Mouse (Mus musculus): ENCODE measurements around the gene Grin2a. TPM values are rescaled to one million over a fixed set of nuclear protein-coding genes. Genes with fewer than 3 reads are reported as not detected.

Grin2a gene
- 0.02 and 0.04 TPM in 2 replicates for polyA plus RNA-seq (2016; fragmentation: Nextera tagmentation; extraction: Ambion mirVana)

- H3K9ac ChIP-seq: no peak within 1 kb of the TSS
- no peak within 1 kb of the TSS for H3K27ac ChIP-seq
- H3K9me3 ChIP-seq (replicated peaks): no peaks in the 10 kb centered on the region
- no peaks in the 10 kb centered on the region for H3K4me1 ChIP-seq
- no peaks in the 10 kb centered on the region for H3K36me3 ChIP-seq
- 4% methylated on average over 66 of the region's 69 CpGs for WGBS (ENCODE audit: insufficient replicate concordance)
- ATAC-seq: no peak
- H3K4me2 ChIP-seq: peak within 1 kb of the TSS; percentile 54
- H3K4me3 ChIP-seq: peak within 1 kb of the TSS; percentile 26
- peaks cover 66% of the 10 kb centered on the region for H3K27me3 ChIP-seq (replicated peaks)
Observed at GRCm38 (mm10) chr16:9994951-9995813, at the start of gene Grin2a. Gene Grin2a, minus strand, starts transcription at chr16:9995560.

- no peaks in the 10 kb centered on the region for H3K27me3 ChIP-seq (replicated peaks)
- 52% methylated on average over 7 of the region's 7 CpGs for WGBS (ENCODE audit: insufficient replicate concordance)
- H3K27ac ChIP-seq: no peak overlapping the region
- H3K36me3 ChIP-seq: no peaks in the 10 kb centered on the region
- no peak overlapping the region for H3K9ac ChIP-seq
- H3K4me3 ChIP-seq: no peak overlapping the region
- ATAC-seq: no peak
- no peak overlapping the region for H3K4me2 ChIP-seq
- H3K4me1 ChIP-seq: no peaks in the 10 kb centered on the region
- H3K9me3 ChIP-seq (replicated peaks): no peaks in the 10 kb centered on the region
Observed at GRCm38 (mm10) chr16:10035582-10036215, 40.3 kb upstream of the Grin2a start.

DNA sequence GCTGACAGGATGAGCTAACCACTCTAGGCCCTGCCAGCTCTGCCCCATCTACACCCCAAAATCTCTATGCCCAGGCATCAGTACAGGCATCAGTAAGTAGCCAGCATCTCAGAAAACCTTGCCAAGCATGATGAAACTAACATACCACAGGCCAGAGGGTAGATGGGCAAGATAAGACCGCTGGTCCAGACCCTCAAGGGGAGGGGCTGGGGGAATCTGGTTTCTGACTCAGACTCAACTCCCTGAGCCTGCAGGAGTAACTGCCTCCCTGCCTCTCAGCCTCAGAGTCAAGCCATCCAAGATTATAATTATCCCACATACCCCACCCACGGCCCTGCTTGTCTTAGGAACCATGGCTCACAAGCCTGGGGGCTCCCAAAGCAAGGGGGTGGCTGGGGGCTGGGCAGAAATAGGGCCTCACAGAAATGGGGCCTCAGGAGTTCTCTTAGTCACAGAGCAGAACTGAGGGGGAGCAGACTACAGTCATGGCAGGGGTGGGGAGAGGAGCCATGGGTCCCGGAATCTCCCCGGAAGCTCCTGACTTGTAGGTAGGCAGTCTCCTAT, 38.1 kb upstream of the Grin2a start:
- no peak for ATAC-seq
- Histone ChIP-seq H3K4me1 (no peaks in the 10 kb centered on the region), H3K9me3 (replicated peaks) (no peaks in the 10 kb centered on the region), H3K4me3 (no peak overlapping the region), H3K9ac (no peak overlapping the region), H3K27me3 (replicated peaks) (no peaks in the 10 kb centered on the region), H3K27ac (no peak overlapping the region), H3K36me3 (no peaks in the 10 kb centered on the region), H3K4me2 (no peak overlapping the region)
- 70% methylated on average over 4 of the region's 4 CpGs for WGBS (ENCODE audit: insufficient replicate concordance)

DNA sequence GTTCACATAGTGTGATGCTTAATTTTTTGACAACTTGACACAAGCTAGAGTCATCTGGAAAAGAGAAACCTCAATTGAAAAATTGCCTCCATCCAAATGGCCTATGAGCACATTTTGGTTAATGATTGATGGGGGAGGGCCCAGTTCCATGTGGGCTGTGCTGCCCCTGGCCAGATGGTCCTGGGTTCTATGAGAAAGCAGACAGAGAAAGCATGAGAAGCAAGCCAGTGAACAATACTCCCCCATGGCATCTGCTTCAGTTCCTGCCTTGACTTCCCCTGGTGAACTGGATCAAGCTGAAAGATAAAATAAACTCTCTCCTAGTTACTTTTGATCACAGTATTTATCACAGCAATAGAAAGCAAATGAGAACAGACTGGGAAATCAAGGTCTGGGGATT, 36.5 kb upstream of the Grin2a start:
- Histone ChIP-seq H3K36me3 (no peaks in the 10 kb centered on the region), H3K4me2 (no peak overlapping the region), H3K27ac (no peak overlapping the region), H3K9ac (no peak overlapping the region), H3K27me3 (replicated peaks) (no peaks in the 10 kb centered on the region), H3K9me3 (replicated peaks) (no peaks in the 10 kb centered on the region), H3K4me3 (no peak overlapping the region), H3K4me1 (no peaks in the 10 kb centered on the region)
- ATAC-seq: no peak

GRCm38 (mm10) chr16:10026741-10027140, 31.4 kb upstream of the Grin2a start:
- H3K9ac ChIP-seq: no peak overlapping the region
- ATAC-seq: no peak
- H3K27me3 ChIP-seq (replicated peaks): no peaks in the 10 kb centered on the region
- no peaks in the 10 kb centered on the region for H3K4me1 ChIP-seq
- no peaks in the 10 kb centered on the region for H3K9me3 ChIP-seq (replicated peaks)
- H3K27ac ChIP-seq: no peak overlapping the region
- no peaks in the 10 kb centered on the region for H3K36me3 ChIP-seq
- H3K4me2 ChIP-seq: no peak overlapping the region
- no peak overlapping the region for H3K4me3 ChIP-seq
- WGBS (ENCODE audit: insufficient replicate concordance): 55% methylated on average over 6 of the region's 6 CpGs

GRCm38 (mm10) chr16:10009743-10010142, 14.4 kb upstream of the Grin2a start:
- Histone ChIP-seq H3K4me3 (no peak overlapping the region), H3K9me3 (replicated peaks) (no peaks in the 10 kb centered on the region), H3K27me3 (replicated peaks) (no peaks in the 10 kb centered on the region), H3K4me2 (no peak overlapping the region), H3K9ac (no peak overlapping the region), H3K36me3 (no peaks in the 10 kb centered on the region), H3K27ac (no peak overlapping the region), H3K4me1 (no peaks in the 10 kb centered on the region)
- no peak for ATAC-seq
- 27% methylated on average over 1 of the region's 1 CpGs for WGBS (ENCODE audit: insufficient replicate concordance)

GRCm38 (mm10) chr16:10005606-10006005, 10.2 kb upstream of the Grin2a start:
- WGBS (ENCODE audit: insufficient replicate concordance): 55% methylated on average over 5 of the region's 5 CpGs

DNA sequence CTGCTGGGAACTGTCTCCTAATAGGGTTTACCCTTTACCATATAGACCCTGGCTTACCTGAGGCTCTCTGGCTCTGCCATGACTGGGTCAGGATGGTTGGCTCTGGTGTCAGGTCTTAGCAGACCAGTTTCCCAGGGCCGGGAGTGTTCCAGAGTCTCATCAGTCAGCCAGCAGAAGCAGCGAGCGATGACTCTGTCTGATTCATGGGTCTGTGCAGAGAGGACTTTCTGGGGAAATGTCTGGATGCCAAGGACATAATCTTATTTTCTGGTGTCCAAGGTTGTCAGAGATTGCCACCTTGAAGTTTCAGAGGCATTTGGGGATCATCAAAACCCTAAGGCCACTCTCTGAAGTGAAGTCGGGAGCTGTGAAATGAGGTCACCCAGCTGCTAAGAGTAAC, 8.7 kb upstream of the Grin2a start:
- WGBS (ENCODE audit: insufficient replicate concordance): 73% methylated on average over 4 of the region's 4 CpGs
- Histone ChIP-seq H3K4me3 (no peak overlapping the region), H3K27me3 (replicated peaks) (no peaks in the 10 kb centered on the region), H3K9ac (no peak overlapping the region), H3K36me3 (no peaks in the 10 kb centered on the region), H3K27ac (no peak overlapping the region), H3K9me3 (replicated peaks) (no peaks in the 10 kb centered on the region), H3K4me2 (no peak overlapping the region), H3K4me1 (no peaks in the 10 kb centered on the region)
- ATAC-seq: no peak

More at GRCm38 (mm10) chr16:10005606-10006005, 10.2 kb upstream of the Grin2a start:
- H3K27me3 ChIP-seq (replicated peaks): no peaks in the 10 kb centered on the region
- H3K27ac ChIP-seq: no peak overlapping the region
- no peaks in the 10 kb centered on the region for H3K36me3 ChIP-seq
- H3K4me3 ChIP-seq: no peak overlapping the region
- no peak for ATAC-seq
- H3K4me2 ChIP-seq: no peak overlapping the region
- H3K9ac ChIP-seq: no peak overlapping the region
- H3K9me3 ChIP-seq (replicated peaks): no peaks in the 10 kb centered on the region
- H3K4me1 ChIP-seq: no peaks in the 10 kb centered on the region

DNA sequence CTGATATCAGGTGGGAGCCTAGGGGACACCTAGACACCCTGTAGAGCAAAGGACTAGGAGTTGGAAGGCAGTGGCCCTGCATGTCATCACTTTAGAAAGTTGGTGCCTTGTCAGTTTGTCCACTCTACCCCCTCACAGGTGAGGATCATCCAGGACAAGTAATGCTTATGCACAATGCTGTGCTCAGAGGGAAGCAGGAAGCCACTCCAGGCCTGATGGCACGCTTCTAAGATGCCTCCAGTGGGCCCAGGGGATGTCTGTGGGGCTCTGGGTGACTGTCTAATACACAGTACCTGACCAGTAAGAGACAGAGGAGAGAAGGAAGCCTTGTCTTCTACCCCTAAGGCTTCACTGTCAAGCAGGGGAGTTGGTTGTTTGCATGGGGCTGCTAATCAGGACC, 7.6 kb upstream of the Grin2a start:
- Histone ChIP-seq H3K4me1 (no peaks in the 10 kb centered on the region), H3K36me3 (no peaks in the 10 kb centered on the region), H3K4me3 (no peak overlapping the region), H3K27ac (no peak overlapping the region), H3K4me2 (no peak overlapping the region), H3K27me3 (replicated peaks) (no peaks in the 10 kb centered on the region), H3K9ac (no peak overlapping the region), H3K9me3 (replicated peaks) (no peaks in the 10 kb centered on the region)
- 31% methylated on average over 1 of the region's 1 CpGs for WGBS (ENCODE audit: insufficient replicate concordance)
- no peak for ATAC-seq

DNA sequence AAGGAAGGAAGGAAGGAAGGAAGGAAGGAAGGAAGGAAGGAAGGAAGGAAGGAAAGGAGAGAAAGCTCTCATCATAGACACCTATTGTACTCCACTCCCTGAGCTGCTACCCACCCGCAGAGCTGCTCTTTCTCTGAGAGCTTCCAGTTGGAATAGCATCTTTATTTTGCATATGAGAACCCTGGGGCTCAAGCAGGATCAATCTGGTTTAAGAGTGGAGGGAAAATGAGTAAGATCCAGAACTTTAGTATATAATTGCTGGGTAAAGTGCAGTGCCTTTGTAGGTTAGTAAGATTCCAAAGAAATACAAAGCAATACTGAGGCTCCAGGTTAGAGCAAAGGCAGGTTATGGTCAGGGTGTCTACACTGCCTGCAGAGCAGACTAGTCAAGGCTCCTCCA, 6.2 kb upstream of the Grin2a start:
- 38% methylated on average over 1 of the region's 1 CpGs for WGBS (ENCODE audit: insufficient replicate concordance)
- H3K4me1 ChIP-seq: no peaks in the 10 kb centered on the region
- no peak overlapping the region for H3K9ac ChIP-seq
- no peaks in the 10 kb centered on the region for H3K9me3 ChIP-seq (replicated peaks)
- no peak for ATAC-seq
- H3K27me3 ChIP-seq (replicated peaks): peaks cover 6% of the 10 kb centered on the region
- no peak overlapping the region for H3K4me2 ChIP-seq
- no peaks in the 10 kb centered on the region for H3K36me3 ChIP-seq
- no peak overlapping the region for H3K27ac ChIP-seq
- H3K4me3 ChIP-seq: no peak overlapping the region

DNA sequence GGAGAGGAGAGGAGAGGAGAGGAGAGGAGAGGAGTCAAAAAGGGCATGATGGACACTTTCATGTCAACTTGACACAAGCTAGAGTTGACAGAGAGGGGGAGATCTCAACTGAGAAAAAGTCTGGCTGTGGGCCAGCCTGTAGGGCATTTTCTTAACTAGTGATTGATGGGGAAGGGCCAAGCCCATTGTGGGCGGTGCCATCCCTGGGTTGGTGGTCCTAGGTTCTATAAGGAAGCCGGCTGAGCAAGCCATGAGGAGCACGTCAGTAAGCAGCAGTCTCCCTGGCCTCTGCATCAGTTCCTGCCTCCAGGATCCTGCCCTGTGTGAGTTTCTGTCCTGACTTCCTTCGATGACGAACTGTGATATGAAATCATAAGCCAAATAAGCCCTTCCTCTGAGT, 4.6 kb upstream of the Grin2a start:
- no peak overlapping the region for H3K4me2 ChIP-seq
- H3K27ac ChIP-seq: no peak overlapping the region
- peaks cover 22% of the 10 kb centered on the region for H3K27me3 ChIP-seq (replicated peaks)
- 59% methylated on average over 5 of the region's 5 CpGs for WGBS (ENCODE audit: insufficient replicate concordance)
- no peaks in the 10 kb centered on the region for H3K4me1 ChIP-seq
- ATAC-seq: no peak
- no peaks in the 10 kb centered on the region for H3K36me3 ChIP-seq
- no peaks in the 10 kb centered on the region for H3K9me3 ChIP-seq (replicated peaks)
- no peak overlapping the region for H3K9ac ChIP-seq
- H3K4me3 ChIP-seq: no peak overlapping the region

- H3K9ac ChIP-seq: no peak overlapping the region
- H3K4me1 ChIP-seq: no peaks in the 10 kb centered on the region
- no peak overlapping the region for H3K4me3 ChIP-seq
- H3K27me3 ChIP-seq (replicated peaks): peaks cover 42% of the 10 kb centered on the region
- no peaks in the 10 kb centered on the region for H3K9me3 ChIP-seq (replicated peaks)
- ATAC-seq: no peak
- H3K36me3 ChIP-seq: no peaks in the 10 kb centered on the region
- no peak overlapping the region for H3K27ac ChIP-seq
- no peak overlapping the region for H3K4me2 ChIP-seq
Observed at GRCm38 (mm10) chr16:9997931-9998330, 2.6 kb upstream of the Grin2a start.

Measured in liver, embryonic 12.5 days (tissue).